Mouse (Mus musculus): ENCODE measurements around the gene Clcn2.

Clcn2 gene

DNA sequence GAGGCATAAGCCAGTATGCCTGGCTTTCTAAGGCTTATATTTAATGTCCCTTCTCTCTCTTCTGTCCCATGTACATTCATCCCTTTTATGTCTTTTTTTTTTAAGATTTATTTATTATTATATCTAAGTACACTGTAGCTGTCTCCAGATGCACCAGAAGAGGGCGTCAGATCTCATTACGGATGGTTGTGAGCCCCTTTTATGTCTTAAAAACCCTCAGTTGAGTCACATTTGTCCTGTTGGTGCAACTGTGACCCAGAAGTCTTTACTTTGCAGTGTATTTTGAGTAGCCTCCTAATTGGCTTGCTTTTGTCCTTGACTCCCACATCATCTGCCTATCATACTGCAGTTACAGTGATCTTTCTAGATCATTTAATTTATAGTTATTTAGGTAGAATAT is 64.2 kb downstream of the Clcn2 start:
- no peak for DNase-seq (ENCODE audit: low spot score)
